Mouse (Mus musculus): ENCODE data around the gene Aif1l. TPM values are rescaled to one million over a fixed set of nuclear protein-coding genes. Genes with fewer than 3 reads are reported as not detected.

Aif1l gene
- polyA plus RNA-seq, 1 experiment, result 5.0 TPM

- peak; percentile 78 for DNase-seq
- peak; percentile 85 for TF ChIP-seq CTCF (IDR thresholded peaks at IDR 0.05; ENCODE audit: borderline replicate concordance, control insufficient read depth, extremely low read depth, insufficient read depth, low read length, poor library complexity)
- TF ChIP-seq POLR2A (IDR thresholded peaks at IDR 0.05; ENCODE audit: control insufficient read depth, extremely low read depth, insufficient read depth, low read length, poor library complexity), result no peak
- Histone ChIP-seq H3K27me3 (ENCODE audit: control insufficient read depth, insufficient read depth, low read length) (no peaks in the 10 kb centered on the region), H3K4me1 (replicated peaks; ENCODE audit: control insufficient read depth, insufficient read depth, low read length) (no peaks in the 10 kb centered on the region), H3K27ac (ENCODE audit: control insufficient read depth, insufficient read depth, low read length) (no peak overlapping the region), H3K4me3 (ENCODE audit: control insufficient read depth, insufficient read depth, low read length) (no peak overlapping the region), H3K36me3 (ENCODE audit: control insufficient read depth, insufficient read depth, low read length) (no peaks in the 10 kb centered on the region)
Observed at GRCm38 (mm10) chr2:31965110-31965509, 15.2 kb downstream of the Aif1l start.

GRCm38 (mm10) chr2:31966801-31967200, 16.9 kb downstream of the Aif1l start:
- no peak for DNase-seq
- Histone ChIP-seq H3K4me3 (ENCODE audit: control insufficient read depth, insufficient read depth, low read length) (no peak overlapping the region), H3K36me3 (ENCODE audit: control insufficient read depth, insufficient read depth, low read length) (no peaks in the 10 kb centered on the region), H3K27ac (ENCODE audit: control insufficient read depth, insufficient read depth, low read length) (no peak overlapping the region), H3K4me1 (replicated peaks; ENCODE audit: control insufficient read depth, insufficient read depth, low read length) (no peaks in the 10 kb centered on the region), H3K27me3 (ENCODE audit: control insufficient read depth, insufficient read depth, low read length) (no peaks in the 10 kb centered on the region)
- no peak for TF ChIP-seq CTCF (IDR thresholded peaks at IDR 0.05; ENCODE audit: borderline replicate concordance, control insufficient read depth, extremely low read depth, insufficient read depth, low read length, poor library complexity)
- no peak for TF ChIP-seq POLR2A (IDR thresholded peaks at IDR 0.05; ENCODE audit: control insufficient read depth, extremely low read depth, insufficient read depth, low read length, poor library complexity)
- 90% methylated on average over 8 of the region's 8 CpGs for WGBS

- Histone ChIP-seq H3K27me3 (ENCODE audit: control insufficient read depth, insufficient read depth, low read length) (no peaks in the 10 kb centered on the region), H3K4me1 (replicated peaks; ENCODE audit: control insufficient read depth, insufficient read depth, low read length) (peaks cover 2% of the 10 kb centered on the region), H3K27ac (ENCODE audit: control insufficient read depth, insufficient read depth, low read length) (no peak overlapping the region), H3K36me3 (ENCODE audit: control insufficient read depth, insufficient read depth, low read length) (peaks cover 11% of the 10 kb centered on the region), H3K4me3 (ENCODE audit: control insufficient read depth, insufficient read depth, low read length) (no peak overlapping the region)
- no peak for DNase-seq
- TF ChIP-seq CTCF (IDR thresholded peaks at IDR 0.05; ENCODE audit: borderline replicate concordance, control insufficient read depth, extremely low read depth, insufficient read depth, low read length, poor library complexity) (no peak), POLR2A (IDR thresholded peaks at IDR 0.05; ENCODE audit: control insufficient read depth, extremely low read depth, insufficient read depth, low read length, poor library complexity) (no peak)
- WGBS, result 77% methylated on average over 4 of the region's 4 CpGs
Observed at GRCm38 (mm10) chr2:31972589-31972988, 22.6 kb downstream of the Aif1l start.

- Histone ChIP-seq H3K36me3 (ENCODE audit: control insufficient read depth, insufficient read depth, low read length) (peaks cover 28% of the 10 kb centered on the region), H3K4me1 (replicated peaks; ENCODE audit: control insufficient read depth, insufficient read depth, low read length) (peaks cover 2% of the 10 kb centered on the region), H3K27me3 (ENCODE audit: control insufficient read depth, insufficient read depth, low read length) (no peaks in the 10 kb centered on the region), H3K4me3 (ENCODE audit: control insufficient read depth, insufficient read depth, low read length) (peak within 1 kb of the TSS; percentile 85), H3K27ac (ENCODE audit: control insufficient read depth, insufficient read depth, low read length) (peak within 1 kb of the TSS; percentile 32; the same call in 1 of the 2 replicates)
- DNase-seq, result peak; percentile 100
- WGBS, result under 1% methylated on average over 60 of the region's 60 CpGs
- TF ChIP-seq CTCF (IDR thresholded peaks at IDR 0.05; ENCODE audit: borderline replicate concordance, control insufficient read depth, extremely low read depth, insufficient read depth, low read length, poor library complexity) (peak; percentile 54; the same call in 1 of the 2 replicates), POLR2A (IDR thresholded peaks at IDR 0.05; ENCODE audit: control insufficient read depth, extremely low read depth, insufficient read depth, low read length, poor library complexity) (peak; percentile 74; the same call in 1 of the 2 replicates)
Observed at GRCm38 (mm10) chr2:31974141-31974808, 24.3 kb downstream of the Aif1l start, which contains the start of gene Nup214. Gene Nup214 (plus strand): TSS chr2:31974436.

- no peak for TF ChIP-seq POLR2A (IDR thresholded peaks at IDR 0.05; ENCODE audit: control insufficient read depth, extremely low read depth, insufficient read depth, low read length, poor library complexity)
- no peak for TF ChIP-seq CTCF (IDR thresholded peaks at IDR 0.05; ENCODE audit: borderline replicate concordance, control insufficient read depth, extremely low read depth, insufficient read depth, low read length, poor library complexity)
- Histone ChIP-seq H3K27me3 (ENCODE audit: control insufficient read depth, insufficient read depth, low read length) (no peaks in the 10 kb centered on the region), H3K27ac (ENCODE audit: control insufficient read depth, insufficient read depth, low read length) (no peak overlapping the region), H3K4me1 (replicated peaks; ENCODE audit: control insufficient read depth, insufficient read depth, low read length) (peaks cover 2% of the 10 kb centered on the region), H3K36me3 (ENCODE audit: control insufficient read depth, insufficient read depth, low read length) (peaks cover 34% of the 10 kb centered on the region), H3K4me3 (ENCODE audit: control insufficient read depth, insufficient read depth, low read length) (peak overlapping the region; percentile 85)
- 6% methylated on average over 13 of the region's 13 CpGs for WGBS
- no peak for DNase-seq
Observed at GRCm38 (mm10) chr2:31974809-31975371, 25.0 kb downstream of the Aif1l start.

- Histone ChIP-seq H3K27ac (ENCODE audit: control insufficient read depth, insufficient read depth, low read length) (no peak overlapping the region), H3K4me3 (ENCODE audit: control insufficient read depth, insufficient read depth, low read length) (no peak overlapping the region), H3K27me3 (ENCODE audit: control insufficient read depth, insufficient read depth, low read length) (no peaks in the 10 kb centered on the region), H3K36me3 (ENCODE audit: control insufficient read depth, insufficient read depth, low read length) (peaks cover 79% of the 10 kb centered on the region), H3K4me1 (replicated peaks; ENCODE audit: control insufficient read depth, insufficient read depth, low read length) (no peaks in the 10 kb centered on the region)
- no peak for DNase-seq
- TF ChIP-seq CTCF (IDR thresholded peaks at IDR 0.05; ENCODE audit: borderline replicate concordance, control insufficient read depth, extremely low read depth, insufficient read depth, low read length, poor library complexity), result no peak
- TF ChIP-seq POLR2A (IDR thresholded peaks at IDR 0.05; ENCODE audit: control insufficient read depth, extremely low read depth, insufficient read depth, low read length, poor library complexity), result no peak
- WGBS, result 95% methylated on average over 1 of the region's 1 CpGs
Observed at GRCm38 (mm10) chr2:31987774-31988173, 37.8 kb downstream of the Aif1l start.

All from thymus, adult 2 months (tissue).